Mouse (Mus musculus) cerebellum, adult 8-10 months (tissue): ENCODE results near the gene Eno4.

Experiments used
- DNase-seq: peaks from one replicate; pipeline ENCODE4 v3.0.0; 2022

The Eno4 gene

DNA sequence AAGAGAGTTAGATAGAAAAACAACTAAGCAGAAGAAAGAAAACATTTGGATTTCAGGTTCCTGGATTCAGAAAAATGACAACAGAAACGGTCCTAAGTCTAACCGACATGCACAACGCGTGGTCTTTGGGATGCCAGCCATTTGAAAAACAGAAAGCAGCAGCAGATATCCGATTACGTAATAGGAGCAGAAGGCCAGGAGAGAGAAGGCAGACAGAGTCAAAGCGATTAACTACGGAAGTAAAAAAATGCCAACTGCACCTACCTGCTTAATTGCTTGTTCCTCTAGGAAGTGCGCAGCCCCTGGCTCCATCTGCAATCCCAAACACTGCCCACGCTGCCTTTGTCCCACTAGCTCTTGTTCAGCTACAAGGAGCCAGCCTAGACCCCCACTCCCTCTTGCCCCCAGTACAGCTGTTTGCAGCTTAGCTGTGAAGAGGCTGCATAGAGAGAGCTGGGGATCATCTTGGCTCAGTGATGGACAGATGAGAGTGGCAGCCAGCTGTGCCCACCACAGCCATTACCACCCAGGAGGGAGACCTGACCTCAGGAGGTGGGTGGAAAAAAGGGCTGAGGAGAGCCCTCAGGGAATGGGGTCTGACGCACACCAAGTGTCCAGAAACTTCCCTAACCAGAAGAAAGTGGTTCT, 32.1 kb downstream of the Eno4 start:
- DNase-seq, result no peak

DNA sequence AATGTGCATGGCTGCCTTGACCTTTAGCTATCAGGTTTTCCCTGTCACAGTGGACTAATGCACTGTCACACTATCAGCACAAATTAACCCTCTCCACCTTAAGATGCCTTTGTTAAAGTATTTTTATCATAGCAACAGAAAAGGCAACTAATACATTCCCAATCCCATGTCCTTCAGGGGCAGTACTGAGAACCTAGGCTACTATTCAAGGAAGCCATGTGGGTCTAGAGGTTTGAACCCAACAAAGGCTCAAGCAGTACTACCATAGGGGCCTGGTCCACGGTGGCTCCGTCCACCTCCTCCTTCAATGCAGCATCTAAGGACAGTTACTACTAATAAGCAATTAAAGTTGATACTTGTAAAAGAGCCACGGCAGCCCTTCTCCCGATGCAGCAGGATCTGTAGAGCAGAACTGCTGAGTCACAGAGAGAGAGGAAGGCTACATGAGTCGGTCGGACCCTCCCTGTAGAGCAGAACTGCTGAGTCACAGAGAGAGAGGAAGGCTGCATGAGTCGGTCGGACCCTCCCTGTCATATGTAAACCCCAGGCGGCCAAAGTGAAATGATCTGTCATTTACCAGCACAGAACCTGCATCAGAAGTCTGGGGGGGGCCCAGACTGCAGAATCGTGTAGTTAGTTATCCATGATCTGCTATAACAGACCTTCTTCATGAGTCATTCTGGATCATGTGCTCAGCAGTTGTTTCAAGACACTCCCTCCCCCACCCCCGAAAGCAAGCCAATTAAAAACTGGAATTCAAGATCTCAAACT, 35.4 kb downstream of the Eno4 start:
- no peak for DNase-seq

DNA sequence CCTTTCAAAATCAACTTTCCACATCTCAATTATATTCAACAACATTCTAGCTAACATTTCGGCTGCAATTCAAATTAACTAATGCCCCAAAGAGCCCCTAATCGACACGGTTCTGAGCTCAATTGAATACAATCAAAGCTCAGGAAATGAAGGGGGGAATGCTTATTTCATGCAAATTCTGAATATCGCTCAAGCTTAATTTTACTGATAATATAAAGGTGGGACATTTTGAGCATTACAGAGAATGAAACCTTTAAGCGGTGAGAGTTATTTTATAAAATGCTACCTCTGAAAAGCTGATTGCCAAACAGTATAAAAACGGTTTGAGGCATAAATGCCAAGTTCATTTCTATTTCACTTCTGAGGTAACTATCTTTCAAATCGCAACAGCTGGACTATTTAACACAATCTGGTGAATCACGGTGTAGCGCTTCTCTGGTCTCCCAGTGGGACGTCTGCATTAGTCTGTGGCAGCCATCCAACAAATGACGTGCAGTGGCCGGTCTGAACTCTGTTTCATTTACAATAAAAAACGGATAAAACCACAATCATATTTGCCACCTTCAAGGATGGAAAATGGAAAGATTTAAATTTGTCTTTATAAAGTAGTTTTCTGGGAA, 36.3 kb downstream of the Eno4 start:
- peak; percentile 22 for DNase-seq

DNA sequence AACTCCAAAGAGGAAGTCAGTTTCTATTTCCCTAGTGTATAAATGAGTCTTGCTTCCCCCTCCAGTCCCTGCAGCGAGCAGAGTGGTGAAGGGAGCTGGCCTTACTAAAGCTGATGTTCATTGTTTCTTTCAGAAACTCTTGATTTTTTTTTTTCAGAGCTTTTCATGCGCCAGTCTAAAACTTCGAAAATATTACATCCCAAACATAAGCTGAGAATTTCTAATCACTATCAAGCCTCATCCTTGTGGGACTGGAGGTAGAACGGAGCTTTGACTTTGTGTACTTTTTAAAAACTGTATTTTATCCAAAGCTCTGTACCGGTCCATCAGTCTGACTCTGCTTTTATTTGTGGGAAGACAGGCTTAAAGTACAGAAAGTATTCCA, 36.8 kb downstream of the Eno4 start:
- DNase-seq, result no peak

DNA sequence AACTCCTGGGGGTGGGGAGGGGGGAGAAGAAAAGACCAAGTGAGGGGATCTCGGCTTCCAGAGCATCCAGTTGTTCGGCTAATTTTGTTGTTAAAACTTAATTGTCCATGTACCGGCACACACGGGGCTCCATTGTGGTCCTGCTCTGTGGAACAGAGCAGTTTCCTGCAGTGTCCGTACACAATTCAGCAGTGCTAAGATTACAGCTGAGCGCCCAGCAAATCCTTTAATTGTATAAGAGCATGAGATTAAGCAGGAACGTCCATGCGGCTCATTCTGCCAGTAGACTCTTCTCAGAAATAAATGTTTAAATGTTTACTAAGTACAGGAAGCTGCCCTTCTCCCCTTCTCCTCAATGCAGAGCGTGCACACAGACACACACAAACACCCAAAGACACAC, 38.3 kb downstream of the Eno4 start:
- no peak for DNase-seq

DNA sequence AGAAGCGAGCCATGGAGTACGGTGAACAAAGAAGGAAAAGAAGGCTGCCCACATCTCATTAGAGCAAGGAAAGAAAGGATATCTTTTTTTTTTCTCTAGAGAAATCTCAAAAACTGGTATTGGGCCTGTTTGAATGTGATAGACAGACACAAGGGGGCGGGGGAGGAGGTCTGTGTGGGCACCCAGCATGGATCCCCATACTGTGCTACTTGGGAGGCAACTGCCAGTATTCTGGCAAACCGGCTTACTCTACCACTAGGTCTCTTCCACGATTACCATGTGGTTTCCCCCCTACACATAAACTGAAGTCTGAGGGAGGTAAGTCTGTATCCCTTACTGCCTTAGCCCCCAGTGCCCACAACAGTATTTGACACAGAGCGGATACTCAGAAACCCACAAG, 59.6 kb downstream of the Eno4 start:
- DNase-seq, result no peak

DNA sequence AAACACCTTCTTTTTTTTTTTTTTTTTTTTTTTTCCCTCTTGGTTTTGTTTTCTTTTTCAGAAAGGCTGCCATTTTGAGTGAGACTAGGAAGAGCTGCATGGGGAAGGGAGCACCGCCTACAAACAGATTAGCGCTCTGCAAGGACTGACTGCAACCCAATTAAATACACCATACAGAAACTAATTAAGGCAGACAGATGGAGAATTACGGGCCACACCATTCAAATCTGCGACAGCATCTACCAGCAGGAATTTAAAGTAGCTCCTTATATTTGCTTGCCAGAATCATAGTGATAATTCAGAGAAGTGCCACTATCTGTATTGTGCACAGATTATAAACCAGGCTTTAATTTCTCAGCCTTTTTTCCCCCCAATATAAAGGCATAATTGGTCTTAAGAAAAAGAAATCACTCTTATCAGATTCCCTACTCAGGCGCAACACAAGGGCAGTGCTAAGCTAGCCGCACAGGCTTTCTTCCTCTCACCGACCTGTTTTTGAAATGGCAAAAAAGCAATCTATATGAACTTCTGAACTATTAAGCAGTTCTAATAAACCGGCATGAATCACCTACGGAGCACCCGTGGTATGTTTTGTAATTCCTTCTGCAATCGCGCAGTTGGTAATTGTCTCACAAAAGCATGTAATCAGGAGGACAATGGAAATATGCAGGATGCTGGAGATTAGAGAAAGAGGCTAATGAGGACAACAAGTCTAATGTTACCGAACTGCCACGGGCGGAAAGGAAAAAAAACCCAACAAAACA, 63.5 kb downstream of the Eno4 start:
- DNase-seq, result no peak

DNA sequence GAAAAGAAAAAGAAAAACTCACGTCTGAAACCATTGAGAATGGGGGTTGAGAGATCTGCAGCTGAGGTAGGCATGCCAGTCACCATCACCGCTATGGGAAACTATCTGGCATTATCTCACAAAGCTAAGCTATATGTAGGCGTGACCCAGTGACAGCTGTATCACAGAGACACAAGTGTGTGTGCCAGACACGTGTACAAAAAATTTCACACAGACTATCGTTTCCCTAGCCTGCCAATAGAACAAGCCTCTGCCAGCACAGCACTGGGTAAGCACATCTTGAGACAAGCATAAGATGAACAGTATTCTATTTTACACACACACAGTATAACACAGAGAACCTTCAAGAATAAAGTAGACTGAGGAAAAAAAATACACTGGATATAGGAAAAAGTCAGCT, 67.6 kb downstream of the Eno4 start:
- no peak for DNase-seq
